Mouse (Mus musculus): ENCODE data around the gene Sobp. TPM values are rescaled to one million over a fixed set of nuclear protein-coding genes. Genes with fewer than 3 reads are reported as not detected.

Sobp gene
- polyA plus RNA-seq, 2 experiments, result 0.01 TPM; not detected in 1

DNA sequence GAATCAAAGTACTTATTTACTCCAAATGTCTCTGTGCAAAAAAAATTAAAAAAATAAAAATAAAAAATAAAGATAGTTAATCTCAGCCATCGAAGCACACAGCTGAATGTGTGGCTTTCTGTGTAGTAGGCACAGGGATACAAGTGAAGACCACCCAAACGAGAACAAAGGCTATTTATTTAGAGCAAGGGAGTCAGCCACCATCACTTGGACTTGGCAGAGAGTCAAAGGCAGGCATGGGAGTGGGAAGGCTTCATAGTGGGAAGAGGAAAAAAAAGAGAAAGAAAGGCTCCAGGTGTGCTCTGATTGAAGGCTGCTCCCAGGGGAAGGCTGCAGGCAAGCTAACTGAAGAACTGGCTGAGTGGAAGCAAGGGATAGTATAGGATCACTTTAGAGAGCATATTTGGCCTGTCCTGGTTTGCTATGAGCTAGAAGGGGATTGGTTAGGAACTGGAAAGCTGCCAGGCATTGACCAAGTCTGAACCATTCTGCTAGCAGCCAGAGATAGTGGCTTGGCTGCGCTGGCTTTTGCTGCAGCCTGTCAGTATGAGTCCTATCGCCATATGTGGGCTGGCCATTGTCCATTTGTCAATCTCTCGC lies 6.1 kb upstream of the Sobp start:
- H3K9me3 ChIP-seq (ENCODE audit: control insufficient read depth, low read length), result no peaks in the 10 kb centered on the region
- no peak overlapping the region for H3K27ac ChIP-seq
- TF ChIP-seq EP300 (IDR thresholded peaks at IDR 0.05; ENCODE audit: low read depth) (no peak), CTCF (IDR thresholded peaks at IDR 0.05; ENCODE audit: low read depth) (no peak)
- WGBS (ENCODE audit: insufficient replicate concordance), result 41% methylated on average over 5 of the region's 5 CpGs
- DNase-seq (ENCODE audit: low read depth in 3 of 3, low spot score in 3 of 3) (no peak), ATAC-seq (ENCODE audit: insufficient read depth) (no peak)
- H3K9ac ChIP-seq (replicated peaks), result no peak overlapping the region
- H3K27me3 ChIP-seq (ENCODE audit: control insufficient read depth, insufficient read depth, low read length), result peaks cover 22% of the 10 kb centered on the region
- H3K4me3 ChIP-seq (ENCODE audit: insufficient read depth in 1 of 2, low read depth in 2 of 2, low read length in 2 of 2), result no peak overlapping the region
- H3K36me3 ChIP-seq (replicated peaks; ENCODE audit: control insufficient read depth, insufficient read depth, low read depth), result no peaks in the 10 kb centered on the region
- no peak overlapping the region for H3K4me2 ChIP-seq (ENCODE audit: low read depth)
- H3K4me1 ChIP-seq (replicated peaks; ENCODE audit: control insufficient read depth in 2 of 2, insufficient read depth in 2 of 2, low read length in 1 of 2), result no peaks in the 10 kb centered on the region

GRCm38 (mm10) chr10:43175156-43175601 lies 849 bp upstream of the Sobp start:
- 2% methylated on average over 18 of the region's 18 CpGs for WGBS (ENCODE audit: insufficient replicate concordance)
- TF ChIP-seq EP300 (IDR thresholded peaks at IDR 0.05; ENCODE audit: low read depth), result no peak
- TF ChIP-seq CTCF (IDR thresholded peaks at IDR 0.05; ENCODE audit: low read depth), result no peak

DNA sequence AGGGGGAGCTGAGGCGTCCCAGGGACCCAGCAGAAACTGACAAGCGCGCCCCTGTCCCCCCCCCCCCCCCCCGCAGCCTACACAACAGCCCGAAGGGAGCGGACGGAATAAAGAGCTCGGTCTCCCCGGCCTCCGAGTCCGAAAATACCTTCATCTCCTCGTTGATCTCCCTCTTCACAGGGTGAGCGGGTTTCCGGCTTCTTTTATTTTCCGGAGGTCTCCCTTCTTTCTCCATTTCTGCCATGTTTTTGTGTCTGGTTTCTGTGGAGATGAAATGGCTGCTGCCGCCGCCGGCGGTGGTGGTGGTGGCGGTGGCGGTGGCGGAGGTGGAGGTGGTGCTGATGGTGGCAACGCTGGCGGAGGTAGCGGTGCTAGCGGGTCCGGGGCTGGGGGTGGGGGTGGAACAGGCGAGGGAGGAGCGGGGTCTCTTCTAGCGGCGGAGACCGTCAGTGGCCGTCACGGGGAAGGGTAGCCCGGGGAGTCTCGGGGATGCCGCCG lies 453 bp downstream of the Sobp start:
- peak overlapping the region; percentile 6 to 47 for H3K4me3 ChIP-seq (ENCODE audit: insufficient read depth in 1 of 2, low read depth in 2 of 2, low read length in 2 of 2)
- no peaks in the 10 kb centered on the region for H3K4me1 ChIP-seq (replicated peaks; ENCODE audit: control insufficient read depth in 2 of 2, insufficient read depth in 2 of 2, low read length in 1 of 2)
- no peak for ATAC-seq (ENCODE audit: insufficient read depth)
- no peak for TF ChIP-seq CTCF (IDR thresholded peaks at IDR 0.05; ENCODE audit: low read depth)
- no peak for TF ChIP-seq EP300 (IDR thresholded peaks at IDR 0.05; ENCODE audit: low read depth)
- no peak overlapping the region for H3K9ac ChIP-seq (replicated peaks)
- no peak for DNase-seq (ENCODE audit: low read depth in 3 of 3, low spot score in 3 of 3)
- H3K36me3 ChIP-seq (replicated peaks; ENCODE audit: control insufficient read depth, insufficient read depth, low read depth), result no peaks in the 10 kb centered on the region
- H3K9me3 ChIP-seq (ENCODE audit: control insufficient read depth, low read length), result no peaks in the 10 kb centered on the region
- peak overlapping the region; percentile 61 for H3K4me2 ChIP-seq (ENCODE audit: low read depth)
- WGBS (ENCODE audit: insufficient replicate concordance), result under 1% methylated on average over 30 of the region's 38 CpGs
- no peak overlapping the region for H3K27ac ChIP-seq
- peaks cover 73% of the 10 kb centered on the region for H3K27me3 ChIP-seq (ENCODE audit: control insufficient read depth, insufficient read depth, low read length)

More at GRCm38 (mm10) chr10:43175156-43175601, 849 bp upstream of the Sobp start:
- Histone ChIP-seq H3K36me3 (replicated peaks; ENCODE audit: control insufficient read depth, insufficient read depth, low read depth) (no peaks in the 10 kb centered on the region), H3K9ac (replicated peaks) (no peak overlapping the region), H3K27ac (no peak overlapping the region), H3K9me3 (ENCODE audit: control insufficient read depth, low read length) (no peaks in the 10 kb centered on the region), H3K4me1 (replicated peaks; ENCODE audit: control insufficient read depth in 2 of 2, insufficient read depth in 2 of 2, low read length in 1 of 2) (no peaks in the 10 kb centered on the region), H3K27me3 (ENCODE audit: control insufficient read depth, insufficient read depth, low read length) (peaks cover 73% of the 10 kb centered on the region), H3K4me3 (ENCODE audit: insufficient read depth in 1 of 2, low read depth in 2 of 2, low read length in 2 of 2) (peak overlapping the region in 1 of 2 experiments; percentile 47; a peak in 2 of 4 replicates), H3K4me2 (ENCODE audit: low read depth) (peak overlapping the region; percentile 61; the same call in 1 of the 2 replicates)
- ATAC-seq (ENCODE audit: insufficient read depth) (no peak), DNase-seq (ENCODE audit: low read depth in 3 of 3, low spot score in 3 of 3) (no peak)

GRCm38 (mm10) chr10:43173141-43173827 lies 1.0 kb downstream of the Sobp start:
- Histone ChIP-seq H3K36me3 (replicated peaks; ENCODE audit: control insufficient read depth, insufficient read depth, low read depth) (no peaks in the 10 kb centered on the region), H3K9ac (replicated peaks) (no peak overlapping the region), H3K4me3 (ENCODE audit: insufficient read depth in 1 of 2, low read depth in 2 of 2, low read length in 2 of 2) (peak overlapping the region; percentile 2 to 47; a peak in 3 of 4 replicates), H3K9me3 (ENCODE audit: control insufficient read depth, low read length) (no peaks in the 10 kb centered on the region), H3K27me3 (ENCODE audit: control insufficient read depth, insufficient read depth, low read length) (peaks cover 73% of the 10 kb centered on the region), H3K27ac (no peak overlapping the region), H3K4me2 (ENCODE audit: low read depth) (peak overlapping the region; percentile 61), H3K4me1 (replicated peaks; ENCODE audit: control insufficient read depth in 2 of 2, insufficient read depth in 2 of 2, low read length in 1 of 2) (no peaks in the 10 kb centered on the region)
- ATAC-seq (ENCODE audit: insufficient read depth), result no peak
- WGBS (ENCODE audit: insufficient replicate concordance), result under 1% methylated on average over 53 of the region's 53 CpGs
- TF ChIP-seq EP300 (IDR thresholded peaks at IDR 0.05; ENCODE audit: low read depth), result no peak
- TF ChIP-seq CTCF (IDR thresholded peaks at IDR 0.05; ENCODE audit: low read depth), result no peak
- no peak for DNase-seq (ENCODE audit: low read depth in 3 of 3, low spot score in 3 of 3)

- no peak overlapping the region for H3K9ac ChIP-seq (replicated peaks)
- WGBS (ENCODE audit: insufficient replicate concordance), result 9% methylated on average over 8 of the region's 8 CpGs
- no peak overlapping the region for H3K4me2 ChIP-seq (ENCODE audit: low read depth)
- H3K4me1 ChIP-seq (replicated peaks; ENCODE audit: control insufficient read depth in 2 of 2, insufficient read depth in 2 of 2, low read length in 1 of 2), result no peaks in the 10 kb centered on the region
- H3K9me3 ChIP-seq (ENCODE audit: control insufficient read depth, low read length), result no peaks in the 10 kb centered on the region
- no peak overlapping the region; a peak in 1 of 4 replicates for H3K4me3 ChIP-seq (ENCODE audit: insufficient read depth in 1 of 2, low read depth in 2 of 2, low read length in 2 of 2)
- no peaks in the 10 kb centered on the region for H3K36me3 ChIP-seq (replicated peaks; ENCODE audit: control insufficient read depth, insufficient read depth, low read depth)
- H3K27ac ChIP-seq, result no peak overlapping the region
- DNase-seq (ENCODE audit: low read depth in 3 of 3, low spot score in 3 of 3) (no peak), ATAC-seq (ENCODE audit: insufficient read depth) (no peak)
- H3K27me3 ChIP-seq (ENCODE audit: control insufficient read depth, insufficient read depth, low read length), result peaks cover 68% of the 10 kb centered on the region
- no peak for TF ChIP-seq EP300 (IDR thresholded peaks at IDR 0.05; ENCODE audit: low read depth)
- TF ChIP-seq CTCF (IDR thresholded peaks at IDR 0.05; ENCODE audit: low read depth), result no peak
These were observed 1.8 kb downstream of the Sobp start for GRCm38 (mm10) chr10:43172554-43172953.

All from liver, embryonic 14.5 days (tissue).